Mouse (Mus musculus) granulocyte monocyte progenitor cell, adult 5-6 weeks (primary cell): ENCODE measurements at regions not wholly inside any gene's neighbourhood (a gene's known extent, or its start where the extent isn't known, plus 50 kb on each side); places are given as distances from the start of the nearest gene placed in this dataset.
A peak's percentile ranks its signal among the peaks of the same experiment; 100 is the strongest.

Source experiments
- ATAC-seq: replicated peaks from 2 replicates; pipeline ENCODE4 v1.8.0; 2016; ENCODE audit warnings: mild to moderate bottlenecking, moderate TSS enrichment, inconsistent platforms; ENCODE audit not compliant: poor library complexity, severe bottlenecking

DNA sequence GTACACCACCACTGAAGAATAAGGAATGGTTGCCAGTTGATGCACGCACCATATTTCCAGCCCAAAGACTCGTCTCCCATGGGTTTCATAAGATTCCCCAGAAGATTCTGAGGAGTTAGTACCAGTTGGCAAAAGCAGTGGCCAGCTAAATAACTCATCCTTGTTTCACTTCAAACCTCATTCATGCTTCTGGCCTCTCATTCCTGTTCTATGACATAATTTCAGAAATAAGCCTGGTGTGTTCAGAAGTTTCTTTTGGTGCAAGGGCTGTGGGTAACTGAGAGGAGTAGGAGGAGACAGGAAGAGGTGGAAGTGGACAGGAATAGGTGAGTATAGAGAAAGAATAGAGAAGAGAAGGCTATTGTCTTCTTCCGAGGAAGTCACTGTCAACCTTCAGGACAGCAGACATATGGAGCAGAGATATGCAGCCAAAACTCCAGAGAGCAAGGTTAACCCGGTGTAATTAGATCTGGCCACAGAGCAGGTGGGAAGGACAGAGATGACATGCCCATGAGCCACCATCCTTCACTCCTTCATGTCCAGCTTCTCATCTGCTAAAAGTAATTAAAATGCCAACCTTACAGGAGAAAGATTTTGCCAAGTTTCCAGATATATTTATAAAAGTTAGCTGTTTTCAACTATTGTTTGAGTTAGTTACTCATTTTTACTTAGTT lies 133.9 kb upstream of the Tnfaip3 start:
- no peak for ATAC-seq

DNA sequence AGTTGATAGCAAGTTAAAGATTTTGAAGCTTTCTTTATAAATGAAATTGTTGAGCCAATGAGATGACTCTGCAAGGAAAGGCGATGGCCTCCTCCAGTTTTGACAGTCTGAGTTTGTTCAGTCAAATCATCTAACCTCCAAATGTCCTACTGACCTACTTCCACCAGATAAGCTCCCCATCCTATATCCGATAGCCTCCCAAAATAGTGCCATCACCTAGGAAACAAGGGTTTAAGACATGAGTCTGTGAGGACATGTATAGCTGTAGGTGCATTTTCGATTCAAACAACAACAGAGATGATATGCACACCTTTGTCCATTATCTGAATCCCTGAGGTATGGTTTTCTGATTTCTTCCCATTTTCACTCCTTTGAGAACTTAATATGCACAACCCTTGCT lies 126.0 kb upstream of the Tnfaip3 start:
- no peak for ATAC-seq

DNA sequence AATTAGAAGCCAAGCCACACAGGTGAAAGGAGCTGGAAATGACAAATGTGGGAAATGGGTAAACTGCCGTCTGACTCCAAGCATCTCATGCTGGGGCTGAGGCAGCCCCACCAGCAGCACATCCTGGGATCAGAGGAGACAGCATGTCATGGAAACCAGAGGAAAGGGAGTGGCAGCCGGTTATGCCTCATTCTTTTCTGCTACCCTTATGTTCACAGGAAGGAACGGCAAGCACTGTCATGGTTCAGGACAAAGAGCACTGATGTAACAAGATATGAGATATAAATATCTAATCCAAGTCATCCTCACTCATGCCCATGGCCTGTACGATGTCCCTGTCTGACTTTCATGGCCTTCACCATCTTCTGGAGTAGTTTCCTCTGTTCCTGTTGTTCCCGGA lies 125.2 kb upstream of the Tnfaip3 start:
- ATAC-seq, result no peak

DNA sequence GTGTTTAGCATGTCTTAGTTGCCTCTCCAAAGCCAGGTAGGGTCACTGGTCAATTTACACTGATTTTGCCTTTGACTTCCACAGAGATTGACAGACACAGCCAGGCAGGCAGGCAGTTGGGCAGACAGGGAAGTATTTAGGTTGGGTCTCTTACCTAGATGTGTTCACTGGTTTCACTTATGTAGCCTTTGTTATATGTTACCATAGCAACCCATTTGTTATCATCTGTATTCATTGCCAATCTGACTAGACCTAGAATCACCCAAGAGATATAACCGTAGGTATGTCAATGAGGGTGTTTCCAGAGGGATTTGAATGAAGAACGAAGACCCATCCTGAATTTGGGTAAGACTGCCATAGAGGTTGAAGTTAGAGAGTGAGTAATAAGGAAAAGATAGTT lies 123.8 kb upstream of the Tnfaip3 start:
- no peak for ATAC-seq

DNA sequence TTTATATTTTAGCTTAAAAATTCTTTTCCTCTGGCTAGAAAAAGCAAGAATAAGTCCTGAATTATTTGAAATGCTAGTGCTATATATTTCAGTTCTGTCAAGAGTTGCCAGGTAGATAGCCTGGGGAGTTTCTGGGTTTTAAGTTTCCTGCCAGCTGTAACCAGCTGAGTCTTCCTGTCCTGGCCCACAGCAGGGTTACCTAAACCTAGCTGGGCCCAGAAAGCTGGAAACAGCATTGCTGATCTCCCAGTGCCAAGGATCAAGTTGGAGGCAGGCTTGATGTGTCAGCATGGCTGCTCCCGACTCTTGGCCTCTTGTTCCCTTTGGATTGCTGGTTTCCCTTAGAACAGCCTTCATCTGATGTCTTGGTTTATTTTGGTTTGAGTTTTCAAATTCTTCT lies 122.8 kb upstream of the Tnfaip3 start:
- ATAC-seq, result no peak

DNA sequence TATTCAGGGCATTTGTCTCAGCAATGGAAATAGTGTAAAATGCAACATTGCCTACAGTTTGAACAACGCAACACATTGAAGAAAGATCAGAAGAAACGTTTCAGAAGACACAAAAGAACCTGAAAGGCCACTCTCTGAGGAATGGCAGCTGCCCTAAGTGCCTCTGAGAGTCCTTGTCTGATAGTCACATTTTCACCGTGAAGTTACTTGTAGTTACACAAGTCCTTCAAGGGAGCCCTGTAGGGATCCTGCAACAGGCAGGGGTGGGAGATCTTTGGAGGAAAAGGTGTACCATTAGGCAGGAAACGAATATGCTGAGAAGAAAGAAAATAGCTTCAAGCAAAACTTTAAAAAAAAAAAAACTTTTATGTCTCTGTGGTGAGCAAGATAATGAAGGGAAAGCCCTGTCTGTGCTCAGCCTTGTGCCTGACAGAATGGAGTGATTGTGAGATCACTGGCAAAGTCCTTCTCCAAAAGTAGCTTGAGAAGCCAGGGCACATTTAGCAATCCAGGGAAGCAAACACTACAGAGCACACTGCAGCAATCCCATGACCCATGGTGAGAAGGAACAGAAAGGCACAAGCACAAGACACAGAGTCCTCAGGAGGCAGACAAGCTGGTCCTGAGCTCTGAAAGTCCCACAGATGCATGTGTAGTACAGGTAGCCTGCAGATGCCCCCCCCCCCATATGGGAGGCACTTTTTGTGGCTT lies 112.3 kb upstream of the Tnfaip3 start:
- no peak for ATAC-seq

DNA sequence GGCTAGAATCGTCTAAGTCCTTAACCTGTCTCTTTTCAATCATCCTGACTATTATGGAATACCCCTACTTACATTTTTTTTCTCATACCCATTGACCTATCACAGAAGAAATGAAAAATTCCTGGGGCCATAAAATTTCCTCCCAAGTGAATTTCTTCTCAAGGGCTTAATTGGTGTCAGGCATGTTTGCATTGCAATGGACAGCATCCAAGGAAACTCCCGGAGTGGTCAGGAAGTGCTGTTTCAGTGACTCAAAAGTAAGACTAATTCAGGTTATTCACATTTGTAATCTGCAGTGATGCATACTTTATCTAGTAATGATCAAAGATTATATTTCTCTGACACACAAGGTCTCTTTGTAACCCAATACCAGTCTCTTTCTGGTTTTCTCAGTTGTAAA lies 111.5 kb upstream of the Tnfaip3 start:
- ATAC-seq, result no peak

DNA sequence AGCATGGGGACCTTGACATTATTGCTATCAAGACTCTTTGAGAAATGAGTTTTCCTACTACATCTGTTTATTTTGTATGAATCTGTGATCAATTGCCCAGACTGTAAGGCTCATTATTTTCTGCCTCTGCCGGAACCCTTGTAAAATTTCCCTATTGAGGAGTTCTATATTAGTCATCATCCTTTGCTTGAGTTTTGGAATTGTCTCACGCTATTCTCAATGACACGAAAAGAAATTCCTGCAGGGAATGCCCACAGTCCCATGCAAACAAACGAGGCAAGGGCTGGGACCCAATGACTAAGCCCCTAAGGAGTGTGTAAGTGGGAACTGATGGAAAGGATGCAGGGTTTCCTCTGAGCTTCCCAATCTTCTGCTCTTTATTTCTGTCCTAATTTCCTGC lies 111.0 kb upstream of the Tnfaip3 start:
- ATAC-seq, result no peak

DNA sequence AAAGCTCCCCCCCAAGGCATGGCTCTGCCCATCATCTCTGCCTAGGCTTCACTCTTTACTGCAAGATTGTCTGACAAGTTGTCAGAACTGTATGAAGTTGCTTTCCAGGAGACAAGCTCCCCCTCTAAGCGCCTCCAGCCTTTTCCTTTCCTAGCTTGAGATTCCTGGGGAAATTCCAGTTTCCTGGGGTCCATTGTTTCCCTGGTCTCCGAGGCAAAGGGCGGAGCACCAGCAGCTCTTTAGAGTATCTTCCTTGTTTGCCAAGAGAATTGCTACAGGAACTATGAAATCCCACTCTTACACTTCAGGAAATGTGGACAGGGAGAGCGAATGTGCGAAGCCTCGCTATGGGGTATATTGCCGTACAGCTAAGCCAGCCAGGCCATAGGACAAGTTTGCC lies 108.2 kb upstream of the Tnfaip3 start:
- no peak for ATAC-seq

DNA sequence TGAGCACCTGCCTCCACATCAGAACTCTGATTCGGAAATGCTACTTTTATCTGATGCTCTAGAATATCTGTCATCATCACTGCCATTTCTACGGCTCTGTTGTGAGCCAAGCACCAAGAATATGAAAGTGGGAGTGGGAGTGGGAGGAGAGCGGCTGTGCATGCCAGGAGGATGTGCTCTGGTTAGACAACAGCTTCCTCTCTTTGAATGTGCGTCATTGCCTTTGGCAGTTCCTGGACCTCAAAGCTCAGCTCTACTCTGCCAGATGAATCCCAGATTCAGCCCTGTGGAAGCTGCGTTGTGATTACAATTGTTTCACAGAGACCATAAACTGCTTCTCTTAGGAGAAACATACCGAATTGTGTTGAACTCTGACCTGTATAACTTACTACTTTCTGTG lies 106.8 kb upstream of the Tnfaip3 start:
- peak; percentile 42; the same call in 1 of the 2 replicates for ATAC-seq

DNA sequence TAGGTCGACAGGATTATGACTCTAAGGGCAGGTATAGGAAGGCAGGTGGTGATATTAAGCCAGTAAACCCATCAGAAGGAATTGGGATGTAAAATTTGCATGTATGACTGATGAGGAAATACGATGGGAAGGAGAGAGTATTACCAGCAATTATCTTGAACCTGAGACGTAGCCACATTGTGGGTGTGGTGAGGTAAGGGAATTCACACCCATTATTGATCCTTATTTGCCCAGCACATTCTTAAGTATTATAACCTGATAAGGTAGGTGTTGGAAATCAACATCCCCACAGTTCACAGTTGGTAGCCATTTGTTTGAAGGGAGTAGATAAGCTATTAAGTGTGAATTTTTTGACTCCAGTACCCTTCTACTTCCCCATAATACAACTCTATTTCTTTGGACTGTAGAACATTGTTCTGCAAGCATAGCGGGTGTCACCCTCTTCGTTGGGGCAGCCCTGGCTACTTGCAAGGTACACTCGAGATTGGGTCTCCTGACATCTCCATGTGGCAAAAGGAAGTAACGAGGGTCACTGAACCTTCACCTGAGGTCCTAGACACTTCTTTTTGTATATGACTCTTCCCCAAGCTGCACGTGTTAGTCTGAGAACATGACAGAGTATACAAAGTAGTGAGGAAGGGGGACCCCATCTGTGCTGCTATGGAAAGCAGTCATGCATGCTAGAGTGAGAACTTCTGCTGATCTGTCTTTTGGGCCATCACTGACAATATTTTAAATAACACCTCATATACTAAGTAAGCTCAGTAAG lies 104.0 kb upstream of the Tnfaip3 start:
- ATAC-seq, result no peak

DNA sequence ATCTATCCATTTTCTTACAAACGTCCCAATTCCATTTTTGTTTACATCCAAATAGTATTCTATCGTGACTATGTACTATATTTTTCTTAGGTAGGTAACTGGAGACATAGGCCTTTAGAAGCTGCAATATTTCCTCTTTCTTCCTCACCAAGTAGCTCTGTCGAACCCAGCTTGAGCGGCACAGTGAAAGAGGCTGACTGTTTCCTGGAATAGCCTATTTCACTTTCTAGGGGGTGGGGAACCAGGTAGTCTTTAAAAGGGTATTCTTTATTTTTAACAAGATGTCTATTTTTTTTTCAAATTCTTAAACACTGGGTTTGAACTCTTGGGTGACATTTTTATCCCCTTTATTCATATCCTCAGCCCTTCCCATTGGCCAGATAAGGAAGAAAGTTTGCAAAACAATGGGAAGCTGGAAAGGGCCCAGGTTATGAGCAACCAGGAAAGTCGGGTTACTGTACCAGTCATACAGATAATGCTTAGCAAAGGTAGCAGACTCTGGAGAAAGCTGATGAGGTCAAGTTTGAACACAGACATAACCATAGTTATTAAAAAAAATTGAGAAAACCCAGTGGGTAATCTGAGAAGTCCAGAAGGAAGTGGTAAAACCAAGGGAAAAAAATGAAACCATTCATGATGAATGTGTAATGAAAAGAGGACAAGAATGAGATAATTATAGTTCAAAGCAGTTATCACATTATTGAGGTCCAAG lies 103.3 kb upstream of the Tnfaip3 start:
- no peak for ATAC-seq

DNA sequence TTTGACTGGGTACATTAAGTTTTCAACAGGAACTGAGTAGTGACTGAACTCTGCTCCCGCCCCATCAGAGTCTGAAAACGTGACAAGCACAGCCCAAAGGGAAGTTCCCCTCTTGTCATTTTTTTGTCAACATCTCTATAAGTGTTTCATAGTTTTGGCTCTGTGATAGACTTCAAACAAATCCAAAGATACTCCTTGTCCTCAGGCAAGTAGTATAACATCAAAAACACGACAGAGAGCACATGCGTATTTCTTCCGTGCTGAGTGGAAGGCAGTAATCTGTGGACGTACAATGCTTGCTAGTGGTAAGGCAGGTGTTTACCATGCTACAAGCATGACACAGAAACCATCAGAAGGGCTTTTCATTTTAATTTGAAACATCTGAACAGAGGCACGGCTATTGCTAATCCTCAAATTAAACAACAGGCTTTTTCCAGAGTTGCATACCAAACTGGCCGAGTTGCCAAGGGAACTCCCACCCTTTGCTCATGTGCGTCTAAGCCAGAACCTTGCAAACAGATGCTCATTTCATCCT lies 101.7 kb upstream of the Tnfaip3 start:
- ATAC-seq, result peak; percentile 42; the same call in 1 of the 2 replicates

DNA sequence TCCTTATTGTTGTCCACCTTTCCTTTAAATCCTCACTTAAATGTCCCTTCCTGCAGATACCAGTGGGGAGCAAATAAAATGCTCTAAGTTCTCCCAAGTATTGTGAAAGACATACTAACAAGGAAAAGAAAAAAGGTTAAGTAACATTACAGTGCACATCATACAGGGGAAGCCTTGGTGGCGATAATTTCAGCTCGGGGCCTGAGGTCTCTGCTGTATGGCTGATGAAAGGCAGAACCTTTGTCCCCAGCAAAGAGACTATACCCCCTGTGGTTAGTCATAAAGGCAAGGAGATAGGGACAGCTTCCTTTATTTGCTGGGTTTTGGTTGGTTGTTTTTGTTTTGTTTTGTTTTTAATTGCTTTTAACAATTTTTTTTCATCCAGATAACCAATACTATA lies 97.0 kb upstream of the Tnfaip3 start:
- ATAC-seq, result no peak; the same call in 1 of the 2 replicates

DNA sequence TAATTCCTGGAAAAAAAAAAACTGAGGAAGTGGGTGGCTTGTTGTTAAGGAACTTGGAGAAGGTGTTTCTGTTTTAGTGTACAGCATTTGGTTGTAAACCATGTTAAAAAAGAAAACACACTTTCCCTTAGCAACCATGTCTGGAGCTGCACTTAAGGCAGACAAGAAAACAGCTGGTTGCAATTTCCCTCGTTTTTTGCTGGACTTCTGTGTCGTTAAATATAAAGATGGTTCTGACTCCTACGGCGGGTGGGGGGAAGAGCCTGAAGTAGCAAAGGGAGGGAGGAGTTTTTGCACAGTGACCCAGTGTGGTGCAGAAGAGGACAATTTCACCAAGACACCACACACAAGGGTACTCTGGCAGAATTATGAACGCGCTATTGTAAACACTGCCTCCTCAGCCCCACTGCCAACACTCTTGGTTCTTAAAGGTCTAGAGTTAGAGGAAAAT lies 89.8 kb upstream of the Tnfaip3 start:
- no peak for ATAC-seq

DNA sequence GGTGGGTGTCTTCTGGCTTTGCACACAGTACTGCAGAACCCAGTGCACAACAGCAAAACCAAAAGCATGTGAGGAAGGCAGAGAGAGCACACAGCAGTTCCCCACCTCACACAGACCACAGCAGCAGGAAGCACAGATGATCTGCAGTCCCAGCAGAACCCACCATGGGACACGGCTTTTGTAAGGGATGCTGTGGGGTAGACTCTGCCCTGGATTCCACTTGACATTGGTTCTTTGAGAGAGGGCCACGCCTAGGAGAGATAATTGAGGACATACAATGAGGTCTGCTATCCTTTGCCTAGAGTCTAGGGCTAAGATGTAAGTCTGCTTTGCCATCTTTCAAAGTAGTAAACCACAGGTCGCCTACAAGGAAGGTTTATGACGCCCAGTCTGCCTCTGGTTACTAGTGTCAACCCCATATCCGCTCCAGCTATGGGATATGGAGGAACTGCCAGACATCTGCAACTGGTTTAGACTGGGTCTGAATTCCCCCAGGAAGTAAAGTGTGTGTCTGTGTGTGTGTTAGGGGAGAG lies 89.3 kb upstream of the Tnfaip3 start:
- peak; percentile 81 for ATAC-seq

DNA sequence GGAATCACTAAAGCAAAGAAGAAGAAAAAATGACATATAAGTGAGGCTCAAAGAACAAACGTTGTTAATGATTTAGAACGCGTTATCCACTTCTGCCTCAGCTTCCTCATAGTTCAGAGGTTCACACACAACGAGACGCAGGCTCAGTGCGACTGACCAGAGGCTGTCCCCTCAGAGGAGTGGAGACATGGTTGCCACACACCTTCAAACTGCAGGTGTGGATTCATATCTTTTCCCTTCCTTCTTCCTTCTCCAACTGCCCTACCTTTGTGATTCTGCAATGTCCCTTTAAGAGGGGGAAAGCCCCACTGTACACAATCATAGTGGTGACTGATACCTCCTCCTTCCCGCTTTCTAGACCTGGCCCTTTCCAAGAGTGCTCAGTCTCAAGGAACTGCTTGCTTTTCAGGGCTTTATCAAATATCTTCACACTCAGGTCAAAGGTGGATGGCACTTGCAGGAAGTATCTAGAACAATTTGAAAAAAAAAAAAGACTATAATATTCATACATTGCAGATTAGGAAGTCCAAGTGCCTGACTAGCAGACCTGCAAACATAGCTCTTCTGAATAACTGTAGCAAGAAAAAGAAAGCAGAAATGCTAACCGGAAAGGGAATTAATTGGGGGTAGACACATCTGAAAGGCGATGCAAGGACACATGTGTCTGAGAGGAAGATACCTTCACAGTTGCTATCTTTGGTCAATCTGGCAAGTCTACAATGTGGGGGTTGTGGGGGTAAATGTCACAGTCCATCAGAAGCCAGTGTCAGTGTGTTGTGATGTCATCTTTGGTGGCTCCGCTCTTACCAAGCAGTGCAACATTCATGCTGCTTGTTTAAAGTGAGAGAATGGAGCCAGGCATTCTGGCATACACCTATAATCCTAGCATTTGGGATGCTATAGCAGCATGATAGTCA lies 84.2 kb upstream of the Tnfaip3 start:
- peak; percentile 42 for ATAC-seq

DNA sequence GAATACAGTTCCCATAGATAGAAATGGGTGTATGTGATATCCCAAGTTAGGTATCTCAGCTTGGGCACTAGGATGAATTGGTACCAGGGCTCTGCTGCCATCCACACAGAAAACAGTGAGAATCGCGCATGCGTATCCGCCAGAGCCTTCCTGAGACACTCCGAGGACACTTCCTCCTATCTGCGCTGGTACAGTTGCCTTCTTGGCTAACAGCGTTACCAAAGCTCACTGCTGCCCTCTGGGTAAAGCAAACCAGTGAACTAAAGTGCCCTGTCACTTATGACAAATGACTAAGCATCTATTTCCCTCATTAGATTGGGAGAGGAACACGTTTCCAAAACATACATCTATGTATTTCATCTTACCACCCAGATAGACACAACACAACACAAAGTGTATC lies 78.8 kb upstream of the Tnfaip3 start:
- ATAC-seq, result peak; percentile 97

DNA sequence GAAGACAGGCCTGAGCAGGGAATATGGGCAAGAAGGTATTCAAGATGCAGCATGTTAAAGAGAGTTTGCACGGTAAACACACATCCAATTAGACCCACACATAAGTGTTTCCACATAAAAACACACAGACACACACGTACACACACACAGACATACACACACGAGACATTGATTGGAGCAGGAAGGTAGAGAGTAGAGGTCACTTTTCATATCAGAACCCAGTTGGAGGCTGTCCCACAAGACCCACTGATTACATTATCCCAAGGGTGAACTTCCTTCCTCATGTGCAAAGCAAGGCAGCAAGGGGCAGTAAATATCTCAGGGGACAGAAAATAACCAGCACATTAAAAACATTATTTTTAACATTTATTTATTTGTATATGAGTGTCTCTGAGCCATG lies 78.2 kb upstream of the Tnfaip3 start:
- no peak for ATAC-seq
